Mouse (Mus musculus) layer of hippocampus, adult 8-10 months (tissue): ENCODE results near the gene Acoxl. TPM values are rescaled to one million over a fixed set of nuclear protein-coding genes. Genes with fewer than 3 reads are reported as not detected.
"Not testable (repeated sequence)": the region's sequence is repeated elsewhere in the genome, so short reads cannot be mapped to it uniquely, and the experiment has no call there.

Source experiments
- DNase-seq, 2 experiments: peaks; one replicate each; pipeline ENCODE4 v3.0.0; 2022; ENCODE audit warnings: low spot score in 2 of 2
- total RNA-seq, 4 experiments: library from RNA; stranded (reverse); gene quantifications; 2 replicates each; pipeline ENCODE4 v1.2.4; 2022

The Acoxl gene
- total RNA-seq, 4 experiments from 2014 or later = not detected

DNA sequence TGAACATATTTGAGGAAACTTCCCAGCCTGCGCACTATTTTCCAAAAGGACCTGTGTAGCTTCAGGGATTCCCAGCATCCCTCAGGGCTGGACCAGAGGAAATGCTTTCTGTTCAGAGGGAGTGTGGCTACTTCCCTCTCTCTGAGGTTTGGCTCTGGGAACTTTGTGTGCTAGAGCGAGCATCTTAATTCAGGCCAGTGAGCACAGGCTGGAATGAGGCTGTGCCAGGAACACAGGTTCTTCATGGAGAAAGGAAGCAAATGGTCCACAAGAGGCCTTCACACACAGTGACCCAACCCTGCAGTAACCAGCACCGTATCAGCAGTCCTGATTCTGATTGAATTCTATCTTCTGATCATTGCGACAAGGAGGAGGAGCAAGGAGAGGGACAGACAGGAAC is 238.3 kb downstream of the Acoxl start:
- no peak for DNase-seq

DNA sequence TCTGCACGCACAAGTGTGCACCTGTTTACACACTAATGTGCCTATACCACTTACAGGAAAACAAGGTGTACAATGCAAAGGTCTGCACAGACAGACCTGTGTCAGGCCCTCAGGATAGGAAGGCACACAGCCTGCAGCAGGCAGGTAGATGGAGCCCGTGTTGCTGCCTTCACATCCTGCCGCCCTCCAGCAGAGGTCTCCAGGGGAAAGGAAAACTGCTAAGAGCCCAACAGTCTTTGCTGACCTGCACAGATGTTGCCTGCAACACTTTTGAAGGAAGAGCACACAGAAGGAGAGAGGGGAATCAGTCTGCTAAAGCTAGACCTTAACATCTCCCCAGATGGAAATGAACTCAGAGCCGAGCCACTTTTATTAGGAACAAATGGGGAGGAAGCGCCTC is 240.2 kb downstream of the Acoxl start:
- no peak for DNase-seq

DNA sequence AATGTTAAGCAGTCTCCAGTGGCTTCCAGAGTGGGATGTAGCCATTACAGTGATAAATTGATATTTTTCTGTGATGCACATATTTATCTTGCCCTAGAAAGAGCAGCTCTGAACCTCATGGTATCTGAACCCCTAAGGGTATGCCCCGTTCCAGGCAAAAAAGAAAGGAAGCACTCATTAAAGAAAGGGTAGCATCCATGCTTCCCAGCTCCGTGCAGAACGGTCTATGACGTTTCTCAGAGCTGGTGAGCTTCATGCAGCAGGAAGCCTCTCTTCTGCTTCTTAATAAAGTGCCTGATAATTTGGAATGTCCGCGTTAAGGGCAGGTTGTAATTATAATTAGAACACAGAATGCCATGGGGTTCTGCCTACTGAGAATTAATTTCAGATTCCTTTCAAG is 240.6 kb downstream of the Acoxl start:
- DNase-seq = no peak

DNA sequence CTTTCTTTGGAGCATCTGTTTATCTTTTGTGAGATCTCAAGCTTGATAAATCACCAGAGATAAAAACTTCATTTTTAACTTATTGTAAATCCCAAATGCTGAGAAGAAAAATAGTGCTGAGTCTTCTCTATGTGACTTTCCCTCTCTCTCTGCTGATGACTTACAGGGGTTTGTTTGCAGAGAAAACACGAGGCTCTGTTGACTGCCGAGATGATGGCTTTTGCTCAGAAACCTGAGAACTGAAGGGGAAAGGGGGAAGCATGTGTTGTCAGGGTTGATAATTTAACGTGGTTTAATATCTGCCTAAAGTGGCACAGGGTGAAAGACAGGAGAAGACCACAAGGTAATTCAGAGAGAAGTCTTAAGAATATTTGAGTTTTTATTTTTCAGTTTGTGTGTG is 245.2 kb downstream of the Acoxl start:
- no peak for DNase-seq

DNA sequence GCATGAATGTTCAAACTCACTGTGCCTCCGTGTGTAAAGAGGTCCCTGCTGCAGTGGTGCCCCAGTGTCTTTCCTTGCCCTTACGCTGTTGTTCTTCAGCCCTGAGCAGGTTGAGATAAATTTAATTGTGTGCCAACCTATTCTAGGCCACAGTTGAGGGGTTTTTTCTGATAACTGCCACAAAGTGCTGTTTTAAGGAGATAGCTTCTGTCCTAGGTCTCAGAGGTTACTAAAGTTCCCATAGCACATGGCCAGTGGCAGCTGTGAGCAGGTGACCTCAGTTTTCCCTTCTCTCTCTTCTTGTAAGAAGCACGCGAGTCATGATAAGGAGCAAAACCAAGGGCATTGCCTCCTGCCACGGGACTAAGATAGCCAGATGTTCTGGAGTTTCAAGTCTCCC is 245.9 kb downstream of the Acoxl start:
- DNase-seq = no peak

DNA sequence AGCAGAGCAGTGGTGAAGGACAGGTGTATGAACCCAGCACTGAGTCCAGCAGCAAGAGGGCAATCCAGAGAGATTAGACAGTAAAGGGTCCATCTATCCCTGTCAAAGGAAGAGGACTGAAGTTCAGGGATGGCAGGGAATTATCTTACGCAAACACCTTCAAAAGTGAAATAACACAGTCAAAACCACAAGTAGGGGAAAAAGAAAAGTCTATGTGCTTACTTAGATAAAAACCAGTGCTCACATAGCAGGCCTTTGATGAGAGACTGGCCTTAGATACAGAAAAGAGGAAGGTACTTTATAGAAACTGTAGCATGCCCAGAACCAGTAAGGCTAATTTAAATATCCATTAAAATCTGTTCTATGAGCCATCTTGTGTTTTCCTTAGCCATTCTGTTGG is 246.8 kb downstream of the Acoxl start:
- no peak for DNase-seq

DNA sequence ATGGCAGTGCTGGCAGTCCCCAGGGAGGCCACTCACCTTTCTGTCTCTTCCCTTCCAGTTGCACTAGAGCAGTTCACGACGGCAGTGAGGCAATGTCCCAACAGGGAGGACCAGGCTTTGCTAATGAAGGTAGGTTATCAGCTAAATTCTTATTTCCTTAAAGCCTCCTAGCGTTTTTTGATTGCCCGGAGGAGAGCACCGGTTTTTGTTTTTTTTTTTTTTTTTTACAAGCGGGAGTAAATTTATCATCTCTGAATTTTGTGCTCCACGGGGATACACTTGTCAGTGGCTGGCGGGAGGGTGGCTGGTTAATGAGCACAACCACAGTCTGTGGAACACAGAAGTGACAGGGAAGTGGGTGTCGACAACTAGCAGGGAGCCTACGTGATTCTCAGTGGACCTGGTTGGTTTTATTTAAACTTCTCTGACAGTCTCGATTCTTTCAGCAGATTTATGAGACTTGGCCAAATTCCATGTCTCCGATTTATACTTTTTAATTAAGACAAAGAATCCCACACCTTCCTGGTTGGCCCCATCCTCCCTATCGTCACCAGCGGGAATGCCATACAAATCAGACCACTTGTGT is 247.7 kb downstream of the Acoxl start:
- no peak for DNase-seq

DNA sequence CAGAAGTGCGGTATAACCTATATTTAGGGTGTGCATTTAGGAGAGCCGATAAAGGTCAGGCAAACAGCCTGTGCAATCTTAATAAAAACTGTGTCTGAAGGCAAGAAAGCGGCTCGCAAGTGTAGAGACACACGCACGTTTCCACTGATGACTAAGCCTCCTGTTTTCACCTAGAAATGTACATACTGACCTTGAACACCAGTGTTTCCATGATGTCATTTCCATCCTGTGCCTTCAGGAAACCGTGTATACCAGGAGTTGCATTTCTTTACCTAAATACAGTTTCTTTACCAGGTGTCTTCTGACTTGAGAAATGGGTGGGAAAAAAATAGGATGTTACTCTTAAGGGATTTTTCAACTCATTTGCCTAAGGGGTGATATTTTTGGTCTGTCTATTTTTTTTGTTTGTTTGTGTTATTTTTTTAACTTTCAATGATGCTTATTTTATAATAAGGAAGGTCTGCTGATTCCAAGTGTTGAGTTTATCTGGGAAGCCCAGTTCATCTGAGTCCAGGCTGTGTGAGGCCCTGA is 248.4 kb downstream of the Acoxl start:
- no peak for DNase-seq

DNA sequence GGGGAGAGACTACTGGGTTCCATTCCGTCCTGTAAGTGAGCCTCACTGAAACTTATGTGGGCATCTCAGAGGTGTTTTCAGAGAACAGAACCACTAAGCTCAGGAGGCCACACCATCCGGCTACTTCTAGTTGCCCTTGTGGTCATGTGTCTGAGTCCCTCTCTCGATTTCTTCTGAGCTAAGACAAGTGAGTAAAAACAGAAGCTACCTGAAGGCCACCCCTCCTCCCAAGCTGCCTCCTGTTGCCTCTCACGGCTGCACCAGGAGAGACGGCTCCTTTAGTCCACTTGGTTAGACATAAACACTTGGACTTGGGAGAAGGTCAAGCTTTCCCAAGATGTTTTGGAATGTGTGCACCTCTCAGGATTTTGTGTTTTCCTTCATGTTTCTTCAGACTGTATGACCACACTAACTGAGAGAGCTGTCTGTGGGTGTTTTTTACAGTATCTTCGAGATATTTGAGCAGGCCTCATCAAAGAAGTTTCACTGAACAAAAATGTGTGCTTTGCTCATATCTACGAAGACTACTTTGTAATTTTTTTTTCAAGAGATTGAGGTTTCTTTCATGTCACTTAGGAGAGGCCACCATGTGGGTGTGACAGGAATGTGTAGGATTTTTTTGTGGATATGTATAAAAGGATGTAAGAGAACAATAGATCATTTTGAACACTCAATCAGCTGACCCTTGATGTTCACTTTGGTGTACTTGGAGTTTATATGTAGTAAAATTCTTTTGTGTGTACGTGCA is 249.3 kb downstream of the Acoxl start:
- no peak for DNase-seq

DNA sequence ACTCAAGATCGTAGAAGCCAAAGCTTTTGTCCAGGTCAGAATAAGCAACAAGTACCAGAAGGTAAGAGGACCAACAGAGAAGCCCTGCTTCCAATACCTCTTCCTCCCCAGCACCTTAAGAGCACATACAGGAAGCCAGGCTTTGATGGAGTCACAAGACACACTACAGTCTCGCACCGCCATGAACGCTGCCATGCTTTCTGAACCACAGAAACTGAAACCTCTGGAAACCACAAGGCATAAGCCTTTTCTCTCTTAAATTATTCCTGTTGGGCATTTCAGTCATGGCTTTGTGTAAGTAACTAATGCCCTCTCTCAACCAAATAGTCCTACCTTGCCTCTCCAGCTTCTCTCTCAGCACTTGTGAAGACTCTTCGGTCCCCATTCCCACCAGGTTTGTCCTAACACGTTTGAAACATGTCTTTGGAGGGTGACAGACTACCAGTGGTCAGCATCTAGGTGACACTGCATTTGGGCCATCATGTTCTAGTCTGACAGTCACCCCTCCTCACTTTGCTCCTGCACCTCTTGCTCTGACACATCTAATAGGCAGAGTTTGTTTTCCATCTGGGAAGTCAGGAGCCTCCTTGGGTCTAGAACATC is 251.7 kb downstream of the Acoxl start:
- no peak for DNase-seq

DNA sequence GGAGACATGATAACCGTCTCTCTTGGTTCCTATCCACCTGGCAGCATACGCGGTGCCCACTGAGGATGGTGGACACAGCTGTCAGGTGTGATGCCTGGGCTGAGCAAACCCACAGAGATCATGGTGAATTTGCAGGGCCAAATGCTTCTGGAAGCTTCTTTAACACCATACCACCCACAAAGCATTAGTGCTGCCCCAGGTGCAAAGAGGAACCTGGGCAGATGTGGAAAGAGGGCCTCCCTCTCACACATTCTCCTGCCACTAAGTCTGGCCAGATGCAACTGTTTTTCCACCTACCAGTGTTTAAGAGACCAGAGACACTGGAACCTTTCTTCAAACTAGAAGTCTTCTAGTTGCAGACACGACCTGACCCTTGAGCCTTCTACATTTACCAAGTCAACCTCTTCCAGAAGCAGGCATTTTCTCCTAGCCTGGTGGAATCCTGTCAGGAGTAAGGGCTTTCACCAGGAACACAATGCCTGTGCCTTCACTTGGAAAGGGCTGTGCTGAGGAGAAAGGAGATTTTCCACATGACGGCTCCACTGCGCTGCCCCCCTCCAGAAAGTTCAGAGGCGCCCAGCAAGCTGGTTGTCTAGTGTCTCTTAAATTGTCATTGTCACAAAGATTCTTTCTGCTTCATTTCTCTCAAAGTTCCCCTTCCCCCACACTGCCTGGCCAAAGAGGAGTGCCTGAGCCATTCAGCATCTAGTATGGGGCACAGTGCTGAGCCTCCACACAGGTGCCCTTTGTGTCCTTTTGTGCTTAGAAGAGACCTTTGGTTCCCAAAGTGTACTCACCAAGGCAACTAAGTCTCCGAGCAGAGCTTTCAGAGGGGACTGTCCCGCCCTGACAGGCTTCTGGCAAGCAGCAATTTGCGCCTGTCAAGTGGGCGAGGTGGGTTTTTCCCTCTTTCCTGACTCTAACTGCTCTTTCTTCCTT is 253.0 kb downstream of the Acoxl start:
- DNase-seq = no peak

DNA sequence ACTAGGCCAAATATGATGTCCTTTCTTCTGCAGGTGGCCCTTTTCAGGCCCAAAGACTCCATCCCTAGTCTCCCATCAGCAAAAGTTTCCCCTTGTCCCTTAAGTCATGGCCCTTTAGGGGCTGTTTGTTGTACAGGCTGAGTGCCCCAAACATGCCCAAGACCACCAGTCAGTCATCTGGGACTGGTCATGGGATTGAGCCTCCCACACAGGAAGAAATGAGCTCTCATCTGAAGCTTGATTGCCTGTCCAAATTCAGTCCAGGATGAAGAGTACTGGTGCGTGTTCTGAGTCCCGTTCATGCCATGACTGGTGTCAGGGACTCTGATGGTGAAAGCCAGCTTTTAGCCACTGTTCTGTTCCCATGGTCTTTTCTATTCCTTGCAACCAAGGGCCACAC is 253.8 kb downstream of the Acoxl start:
- DNase-seq = no peak

DNA sequence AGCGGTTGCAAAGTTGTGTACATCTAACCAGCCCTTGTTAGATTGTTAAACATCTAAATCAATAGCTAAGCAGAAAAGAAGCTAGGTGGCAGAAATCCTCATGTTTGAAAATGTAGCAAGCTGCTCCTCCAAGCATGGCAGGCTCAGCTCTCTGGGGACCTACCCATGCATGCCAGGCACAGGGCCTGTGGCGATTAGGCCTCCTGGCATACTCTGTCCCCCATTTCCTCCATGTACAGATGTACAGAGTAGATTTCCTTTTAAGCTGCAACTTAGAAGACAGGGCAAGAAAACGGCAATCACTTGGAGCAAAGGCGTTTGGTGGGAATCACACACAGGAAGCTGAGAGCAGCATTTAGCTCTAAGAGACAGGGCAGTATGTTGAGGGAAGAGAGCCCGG is 255.5 kb downstream of the Acoxl start:
- no peak for DNase-seq

DNA sequence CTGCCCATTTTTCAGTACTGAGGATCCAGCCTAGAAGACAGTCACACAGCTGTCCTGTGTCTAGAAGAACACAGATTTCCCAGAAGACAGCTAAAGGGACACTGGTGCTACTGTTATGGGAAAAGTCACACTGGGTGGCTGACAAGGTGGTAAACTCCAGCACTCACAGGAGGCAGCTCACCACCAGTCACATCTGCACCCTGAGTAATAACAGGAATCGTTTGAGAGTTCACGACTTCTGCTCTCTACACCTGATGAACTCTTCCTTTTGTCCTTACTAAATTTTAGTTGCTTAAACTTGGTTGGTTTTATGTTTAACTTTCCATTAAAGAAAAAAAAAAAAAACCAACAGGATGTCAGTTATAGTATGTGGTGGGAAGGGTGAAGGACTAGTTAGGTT is 255.9 kb downstream of the Acoxl start:
- no peak for DNase-seq

DNA sequence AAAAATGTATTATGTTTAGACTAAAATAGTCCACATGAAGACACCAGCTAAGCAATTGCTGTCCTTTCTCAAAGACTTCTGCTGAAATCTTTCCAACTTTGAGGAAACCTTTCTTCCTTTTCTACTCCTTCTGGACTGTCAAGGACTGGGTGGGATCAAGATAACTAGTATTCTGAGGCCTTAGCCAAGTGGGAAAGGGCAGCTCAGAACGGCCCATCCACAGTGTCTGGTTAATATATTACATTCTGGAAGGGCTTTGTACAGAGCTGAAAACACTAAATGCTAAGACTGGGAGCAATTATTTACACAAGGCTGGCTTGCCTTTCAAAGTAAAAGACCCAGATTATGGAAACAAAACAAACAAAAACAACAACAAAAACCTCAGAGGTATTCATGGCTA is 256.6 kb downstream of the Acoxl start:
- DNase-seq = no peak

DNA sequence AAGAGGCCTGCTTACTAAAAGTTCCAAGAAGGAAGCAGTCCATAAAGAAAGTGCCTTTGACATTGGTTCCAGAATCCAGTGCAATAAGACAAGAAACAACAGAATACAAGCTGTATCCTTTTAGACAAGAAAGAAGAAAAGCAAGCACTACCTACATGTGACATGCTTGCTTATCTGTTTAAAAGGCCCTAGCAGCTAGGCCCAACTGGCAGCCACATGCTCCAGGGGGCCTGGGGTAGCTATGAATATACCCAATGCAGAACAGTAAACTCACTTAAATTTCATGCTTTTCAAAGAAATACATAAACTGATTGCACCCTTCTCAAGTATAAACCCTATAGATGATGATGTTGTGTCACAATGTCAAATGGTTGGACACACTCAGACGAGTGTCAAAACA is 257.4 kb downstream of the Acoxl start:
- DNase-seq = no peak

DNA sequence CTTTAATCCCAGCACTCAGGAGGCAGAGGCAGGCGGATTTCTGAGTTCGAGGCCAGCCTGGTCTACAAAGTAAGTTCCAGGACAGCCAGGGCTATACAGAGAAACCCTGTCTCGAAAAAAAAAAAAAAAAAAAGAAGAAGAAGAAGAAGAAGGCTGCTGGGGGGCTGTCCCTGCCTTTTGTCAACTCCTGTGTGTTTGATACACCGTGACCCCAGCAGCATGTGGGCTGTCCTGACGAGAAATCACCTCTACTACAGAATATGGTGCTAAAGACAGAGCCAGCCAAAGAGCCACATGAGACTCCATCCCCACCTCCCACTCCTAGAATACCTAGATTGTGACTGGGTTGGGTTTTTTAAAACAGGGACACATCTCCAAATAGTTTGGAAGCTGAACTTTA is 259.4 kb downstream of the Acoxl start:
- not testable (repeated sequence) for DNase-seq

DNA sequence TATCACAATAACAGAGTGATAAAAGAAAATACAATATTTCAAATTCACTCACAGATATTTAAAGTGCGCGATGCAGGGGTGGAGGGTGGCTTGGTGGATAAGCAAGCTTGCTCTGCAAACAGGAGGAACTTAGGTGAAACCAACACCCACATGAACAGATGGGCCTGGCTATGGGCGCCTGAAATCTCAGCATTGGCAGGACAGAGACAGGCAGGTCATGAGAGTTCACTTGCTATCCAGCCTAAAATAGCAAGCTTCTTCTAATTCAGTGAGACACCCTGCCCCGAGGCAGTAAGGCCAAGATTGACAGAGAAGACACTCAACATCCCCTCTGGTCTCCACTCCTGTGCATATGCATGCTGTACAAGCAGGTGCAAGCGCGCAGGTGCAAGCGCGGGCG is 263.4 kb downstream of the Acoxl start:
- DNase-seq = no peak

DNA sequence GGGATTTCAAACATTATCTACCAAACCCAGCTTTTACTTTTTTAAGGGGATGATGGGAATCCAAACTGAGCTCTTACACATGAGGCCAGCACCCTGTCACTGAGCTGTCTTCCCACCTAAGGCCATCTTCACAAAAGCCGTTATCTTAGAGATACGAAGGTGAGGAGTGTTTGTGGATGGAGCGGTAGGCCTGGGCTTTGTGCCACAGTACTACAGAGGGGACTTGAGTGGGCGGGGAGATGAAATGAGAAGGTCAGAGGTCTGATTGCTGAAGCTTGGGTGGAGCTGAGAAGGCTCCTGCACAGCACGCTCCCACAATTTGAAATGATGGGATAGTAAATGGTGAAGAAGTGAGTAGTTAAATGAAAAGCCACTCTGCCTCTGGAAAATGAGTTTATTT is 266.1 kb downstream of the Acoxl start:
- no peak for DNase-seq

DNA sequence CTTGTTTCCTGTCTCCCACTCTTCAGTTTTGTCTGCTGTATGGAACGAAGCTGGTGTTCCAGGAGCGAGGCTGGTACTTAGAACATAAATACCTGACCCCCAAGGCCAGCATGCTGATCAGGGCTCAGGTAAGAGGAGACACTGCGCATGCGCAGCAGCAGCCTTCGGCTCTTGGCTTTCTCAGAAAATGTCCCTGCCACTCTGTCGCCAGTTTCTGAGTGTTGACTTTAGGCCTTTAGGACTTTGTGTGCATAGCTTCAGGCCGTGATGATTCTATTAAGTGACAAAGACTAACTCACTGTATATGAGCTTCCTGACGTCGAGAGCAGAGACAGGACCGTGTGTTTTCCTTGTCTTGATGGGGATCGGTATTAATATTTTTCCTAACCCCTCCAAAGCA is 267.0 kb downstream of the Acoxl start:
- no peak for DNase-seq

DNA sequence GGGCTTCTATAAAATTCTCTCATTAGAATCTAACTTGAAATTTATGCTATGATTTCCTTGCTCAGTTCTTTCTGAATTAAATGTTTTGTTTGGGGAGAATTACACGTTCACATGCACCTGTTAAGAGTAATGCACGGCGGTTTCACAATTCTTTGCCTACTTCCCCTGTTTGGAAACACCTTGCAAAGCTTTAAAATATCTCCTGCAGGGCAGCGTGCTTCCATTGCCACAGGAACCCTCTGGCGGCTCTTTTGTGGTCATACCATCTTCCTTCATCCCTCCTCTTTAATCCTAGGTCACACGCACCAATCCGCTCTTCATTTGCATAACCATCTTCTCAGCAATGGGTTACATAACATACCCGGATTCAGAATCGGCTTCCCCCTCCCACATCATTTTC is 272.9 kb downstream of the Acoxl start:
- DNase-seq = no peak

DNA sequence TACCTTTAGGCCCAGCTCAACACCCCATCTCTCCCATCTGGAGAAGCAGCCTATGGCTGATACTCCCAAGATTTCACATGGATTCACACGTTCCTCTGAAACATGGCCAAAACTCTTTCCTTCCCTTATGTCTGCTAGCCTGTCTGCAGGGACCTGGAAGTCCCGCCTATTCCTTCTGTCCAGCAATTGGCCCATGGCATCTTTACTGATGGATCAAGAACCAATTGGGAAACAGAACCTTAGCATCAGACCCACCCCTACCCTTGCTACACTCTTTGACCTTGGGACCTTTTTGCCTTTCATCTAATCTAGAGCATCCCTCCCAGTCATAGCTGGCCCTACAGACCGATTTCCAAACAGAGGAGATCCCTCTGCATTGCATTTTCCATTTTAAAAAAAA is 275.9 kb downstream of the Acoxl start:
- DNase-seq = no peak
